Mouse (Mus musculus) frontal cortex, postnatal 14 days (tissue): ENCODE results near the gene Kif7.

ENCODE experiments used
- DNase-seq, 2 experiments: peaks; one replicate each; pipeline ENCODE4 v3.0.0; 2022; ENCODE audit warnings: low spot score in 2 of 2

Gene Kif7

DNA sequence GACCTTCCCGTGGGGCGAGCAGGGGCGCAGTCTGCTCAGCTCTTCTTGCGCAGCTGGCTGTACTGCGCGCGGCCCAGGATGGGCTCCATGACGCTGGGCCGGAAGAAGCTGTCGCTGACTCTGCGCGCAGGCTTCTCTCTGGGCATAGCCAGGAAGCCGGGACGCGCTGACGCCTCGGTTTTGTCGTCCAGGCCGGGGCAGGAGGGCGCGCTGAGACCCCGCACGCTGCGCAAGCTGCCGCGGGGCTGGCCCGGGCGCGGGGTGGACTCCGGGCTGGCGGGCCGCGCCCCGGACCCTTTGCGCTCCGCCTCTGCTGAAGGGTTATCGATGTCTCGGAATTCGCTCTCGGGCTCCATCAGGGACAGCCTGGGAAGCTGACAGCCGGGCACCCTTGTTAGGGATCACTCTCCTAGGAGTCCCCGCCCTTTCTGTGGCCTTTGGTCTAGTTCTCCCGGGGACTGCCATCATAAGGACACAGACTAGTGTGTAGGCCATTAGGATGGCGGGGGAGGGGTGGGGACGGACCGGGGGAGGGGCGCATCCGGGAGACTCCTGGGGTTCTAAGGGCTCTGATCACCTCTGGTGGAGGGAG lies 6.0 kb upstream of the Kif7 start:
- DNase-seq = no peak

GRCm38 (mm10) chr7:79710831-79711230 lies 4.7 kb downstream of the Kif7 start:
- no peak for DNase-seq

DNA sequence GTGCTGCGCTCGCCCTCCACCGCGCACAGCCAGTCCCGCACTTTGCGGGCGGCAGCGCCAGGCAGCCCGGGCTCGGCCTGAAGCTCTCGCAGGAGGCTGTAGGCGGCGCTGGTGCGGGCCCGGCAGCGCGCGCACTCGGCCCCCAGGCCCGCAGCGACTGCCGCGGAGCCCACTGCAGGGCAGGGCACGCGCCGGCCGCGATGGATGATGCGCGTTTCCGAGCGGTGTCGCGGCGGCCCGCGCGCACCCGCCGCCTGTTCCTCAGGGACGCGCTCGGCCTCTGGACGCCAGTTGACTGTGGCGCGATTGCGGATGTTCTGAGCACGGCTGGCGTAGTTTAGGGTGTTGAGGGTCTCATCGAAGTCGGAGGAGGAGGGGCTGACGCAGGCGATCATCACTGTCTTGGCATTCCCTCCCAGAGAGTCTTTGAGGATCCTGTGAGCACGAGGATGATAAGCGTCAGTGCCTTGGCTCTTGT lies 5.4 kb downstream of the Kif7 start:
- DNase-seq = peak; percentile 31 to 46

DNA sequence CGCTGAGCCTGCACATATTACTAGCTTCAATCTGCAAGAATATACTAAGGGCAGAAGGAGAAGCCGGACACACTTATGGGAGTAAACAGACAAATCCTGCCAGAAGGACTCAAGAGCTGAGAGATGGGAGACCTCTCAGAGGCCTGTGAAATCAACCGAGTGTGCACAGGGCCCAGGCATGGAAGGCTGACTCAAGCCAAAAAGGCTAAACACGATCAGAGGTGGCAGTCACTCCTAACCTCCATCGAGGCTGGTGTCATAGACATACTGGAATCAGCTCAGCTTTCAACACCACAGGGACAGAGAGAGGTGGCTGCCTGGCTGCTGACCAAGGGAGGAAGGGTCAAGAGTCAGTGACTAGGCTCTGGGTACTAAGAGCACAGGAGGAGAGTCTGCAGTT lies 10.3 kb downstream of the Kif7 start:
- DNase-seq = no peak

DNA sequence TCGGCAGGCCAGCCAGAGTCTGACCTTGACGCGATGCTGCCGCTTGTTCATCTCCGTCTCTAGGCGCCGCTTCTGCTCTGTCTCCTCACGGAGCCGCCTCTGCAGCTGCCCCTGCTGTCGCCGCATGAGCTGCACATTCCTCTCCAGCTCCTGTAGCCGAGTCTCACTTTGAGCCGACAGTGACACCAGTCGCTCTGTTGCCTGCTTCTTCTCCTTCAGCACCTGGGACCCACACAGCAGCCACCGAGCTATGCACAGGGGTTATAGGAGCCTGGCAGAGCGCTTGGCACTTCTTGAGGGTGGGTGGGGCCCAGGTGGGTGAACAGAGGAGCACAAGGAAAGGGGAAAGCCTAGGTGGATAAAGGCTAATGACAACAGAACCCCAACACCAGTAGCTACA lies 12.8 kb downstream of the Kif7 start:
- no peak for DNase-seq

DNA sequence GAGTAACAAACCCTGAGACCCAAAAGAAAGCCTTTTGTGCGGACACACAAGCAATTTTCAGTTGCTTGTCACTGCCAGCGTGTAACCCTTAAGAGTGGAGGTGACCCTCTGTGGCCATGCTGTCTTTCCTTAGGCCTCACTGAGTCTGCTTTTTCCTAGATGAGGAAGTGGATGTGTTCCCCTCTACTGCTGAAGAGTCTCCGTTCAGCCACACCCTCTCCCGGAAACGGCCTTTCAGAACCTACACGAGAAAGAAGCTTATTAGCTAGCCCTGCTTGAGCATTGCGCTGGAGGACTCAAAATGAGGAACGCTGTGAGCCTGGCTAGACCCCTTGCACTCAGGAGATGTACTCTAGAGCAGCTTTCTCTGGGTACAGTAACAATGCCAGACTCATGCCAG lies 19.0 kb downstream of the Kif7 start:
- no peak for DNase-seq

DNA sequence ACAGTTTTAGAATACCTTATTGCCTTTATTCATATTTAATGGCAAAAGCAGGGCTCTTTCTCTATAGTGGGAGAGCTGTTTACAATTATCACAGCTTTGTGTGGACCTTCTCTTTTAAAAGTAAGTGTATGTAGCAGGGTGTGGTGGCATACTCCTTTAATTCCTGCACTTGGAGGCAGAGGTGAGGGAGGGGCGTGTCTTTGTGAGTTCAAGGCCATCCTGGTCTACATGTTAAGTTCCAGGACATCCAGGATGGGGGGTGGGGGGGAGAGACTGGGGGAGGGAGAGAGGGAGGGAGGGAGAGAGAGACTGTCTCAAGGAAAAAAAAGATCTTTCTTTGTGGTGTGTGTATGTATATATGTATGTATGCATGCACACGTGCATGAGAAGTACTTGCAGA lies 35.3 kb downstream of the Kif7 start:
- no peak for DNase-seq

GRCm38 (mm10) chr7:79679186-79679585 lies 36.3 kb downstream of the Kif7 start:
- no peak for DNase-seq

DNA sequence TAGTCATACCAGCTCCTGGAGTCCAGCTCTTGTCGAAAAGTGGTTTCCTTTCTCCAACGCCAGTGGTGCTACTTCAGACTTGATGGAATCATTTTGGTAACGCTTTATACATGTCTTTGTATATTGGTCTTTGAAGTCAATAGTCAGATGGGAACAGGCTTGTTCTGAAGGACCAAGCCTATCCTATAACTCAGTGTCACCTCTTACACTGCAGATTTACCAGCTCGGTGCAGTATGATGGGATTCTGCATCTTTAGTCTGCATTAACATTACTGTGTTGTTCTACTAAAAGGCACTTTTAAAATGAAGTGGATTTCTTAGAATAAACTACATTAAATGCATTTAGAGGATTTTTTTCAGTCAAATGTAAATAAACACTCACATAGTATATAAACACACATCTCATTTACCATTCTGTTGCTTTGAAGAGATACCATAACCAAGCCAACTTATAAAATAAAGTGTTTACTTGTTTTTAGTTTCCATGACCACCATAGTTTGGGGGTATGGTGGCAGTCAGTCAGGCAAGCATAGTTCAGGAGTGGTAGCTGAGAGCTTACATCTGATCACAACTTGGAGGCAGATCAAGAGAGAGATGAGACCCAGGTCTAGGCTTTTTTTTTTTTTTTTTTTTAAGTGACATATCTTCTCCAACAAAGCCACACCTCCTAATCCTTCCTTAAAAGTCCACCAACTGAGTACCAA lies 44.5 kb downstream of the Kif7 start:
- DNase-seq = no peak

GRCm38 (mm10) chr7:79666690-79667089 lies 48.8 kb downstream of the Kif7 start:
- no peak for DNase-seq

DNA sequence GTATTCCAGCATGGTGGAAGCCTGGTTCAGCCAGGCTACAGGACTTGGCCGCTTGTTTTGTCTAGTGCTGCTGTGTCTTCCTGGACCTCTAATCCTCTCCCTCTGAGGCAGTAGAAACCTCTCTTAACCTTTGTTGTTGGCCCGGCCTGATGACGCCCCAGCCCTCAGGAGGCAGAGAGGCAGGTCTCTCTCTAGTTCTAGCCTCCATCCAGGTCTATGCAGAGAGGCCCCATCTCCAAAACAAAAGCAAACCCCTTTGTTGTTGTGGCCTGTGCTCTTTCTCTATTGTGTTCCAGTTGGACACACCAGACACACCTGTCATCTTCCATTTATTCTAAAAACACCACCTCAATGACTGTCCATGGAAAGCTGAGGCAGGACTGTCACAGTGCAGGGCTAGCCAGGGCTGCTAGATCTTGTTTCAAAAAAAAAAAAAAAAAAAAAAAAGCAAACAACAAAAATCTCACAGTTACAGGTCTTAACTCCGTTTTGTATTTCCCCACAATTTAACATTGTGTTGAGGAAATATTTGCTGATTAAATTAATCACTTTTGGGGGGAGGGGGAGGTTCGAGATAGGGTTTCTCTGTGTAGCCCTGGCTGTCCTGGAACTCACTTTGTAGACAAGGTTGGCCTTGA lies 54.1 kb downstream of the Kif7 start:
- DNase-seq = no peak

- DNase-seq = no peak
Measured at GRCm38 (mm10) chr7:79660291-79661150, 55.0 kb downstream of the Kif7 start.

- DNase-seq = peak; percentile 96
Measured at GRCm38 (mm10) chr7:79659578-79660290, 55.8 kb downstream of the Kif7 start, which contains the start of gene Ticrr. Ticrr (plus strand) TSS chr7:79660196.

- no peak for DNase-seq
Measured at GRCm38 (mm10) chr7:79654586-79654985, 60.9 kb downstream of the Kif7 start.

DNA sequence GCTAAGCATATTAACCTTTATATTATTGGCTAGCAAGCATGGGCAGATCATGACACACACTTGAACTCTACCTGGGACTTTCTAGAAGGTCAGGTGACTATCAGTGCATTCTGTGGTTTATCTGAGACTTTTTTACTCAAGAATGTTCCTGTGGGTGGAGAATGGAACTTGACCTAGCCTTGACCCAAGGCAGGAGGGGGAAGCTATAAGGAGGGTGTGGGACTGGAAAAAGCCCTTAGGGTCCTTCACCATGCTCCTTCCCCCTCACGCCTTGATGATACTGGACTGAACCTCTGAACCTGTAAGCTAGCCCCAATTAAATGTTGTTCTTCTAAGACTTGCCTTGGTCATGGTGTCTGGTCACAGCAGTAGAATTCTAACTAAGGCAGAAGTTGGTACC lies 61.3 kb downstream of the Kif7 start:
- no peak for DNase-seq

- peak; percentile 9 to 68 for DNase-seq
Measured at GRCm38 (mm10) chr7:79649005-79649404, 66.5 kb downstream of the Kif7 start.
